Mouse (Mus musculus) MEL (cell line): ENCODE results near the gene Rpl18a.

Experiments
- CTCF ChIP-seq, 3 experiments: IDR thresholded peaks in 2 of 3; conservative IDR thresholded peaks in 1 of 3; 2 replicates each; pipeline ENCODE4 v1.5.1; 2011 to 2012; ENCODE audit warnings: low read length in 3 of 3, low read depth in 2 of 3, mild to moderate bottlenecking in 2 of 3, improper control_type of control experiment in 1 of 3, inconsistent platforms in 1 of 3, mixed read lengths in 1 of 3, moderate library complexity in 1 of 3; ENCODE audit not compliant: control insufficient read depth in 1 of 3, insufficient read depth in 1 of 3, poor library complexity in 1 of 3, severe bottlenecking in 1 of 3
- ELF1 ChIP-seq: IDR thresholded peaks from 2 replicates; pipeline ENCODE4 v1.6.1; 2014; ENCODE audit warnings: low read depth, mild to moderate bottlenecking, inconsistent platforms, low read length, improper control_type of control experiment, moderate library complexity
- EP300 ChIP-seq, 2 experiments: IDR thresholded peaks; 2 replicates each; pipeline ENCODE4 v1.6.1; 2011; ENCODE audit warnings: improper control_type of control experiment in 2 of 2, low read length in 2 of 2, low read depth in 1 of 2, mild to moderate bottlenecking in 1 of 2
- ETS1 ChIP-seq: IDR thresholded peaks from 2 replicates; pipeline ENCODE4 v1.6.1; 2012; ENCODE audit warnings: low read depth, mild to moderate bottlenecking, inconsistent platforms, low read length, improper control_type of control experiment, moderate library complexity
- KAT2A ChIP-seq: conservative IDR thresholded peaks from 2 replicates; pipeline ENCODE4 v1.6.1; 2012; ENCODE audit warnings: low read depth, low read length, improper control_type of control experiment, inconsistent platforms
- MEF2A ChIP-seq: IDR thresholded peaks from 2 replicates; pipeline ENCODE4 v1.6.1; 2014; ENCODE audit warnings: low read depth, mild to moderate bottlenecking, inconsistent platforms, low read length, improper control_type of control experiment; ENCODE audit not compliant: poor library complexity, insufficient replicate concordance, severe bottlenecking; ENCODE audit errors: extremely low read depth
- POLR2A ChIP-seq, 2 experiments: IDR thresholded peaks; 2 replicates each; pipeline ENCODE4 v1.6.1; 2011 to 2012; ENCODE audit warnings: low read length in 2 of 2, mild to moderate bottlenecking in 2 of 2, control low read depth in 1 of 2, improper control_type of control experiment in 1 of 2, low read depth in 1 of 2, moderate library complexity in 1 of 2; ENCODE audit not compliant: control insufficient read depth in 1 of 2, insufficient read depth in 1 of 2, poor library complexity in 1 of 2
- TBP ChIP-seq: IDR thresholded peaks from 2 replicates; pipeline ENCODE4 v1.8.0; 2011; ENCODE audit warnings: low read depth, low read length, improper control_type of control experiment

DNA sequence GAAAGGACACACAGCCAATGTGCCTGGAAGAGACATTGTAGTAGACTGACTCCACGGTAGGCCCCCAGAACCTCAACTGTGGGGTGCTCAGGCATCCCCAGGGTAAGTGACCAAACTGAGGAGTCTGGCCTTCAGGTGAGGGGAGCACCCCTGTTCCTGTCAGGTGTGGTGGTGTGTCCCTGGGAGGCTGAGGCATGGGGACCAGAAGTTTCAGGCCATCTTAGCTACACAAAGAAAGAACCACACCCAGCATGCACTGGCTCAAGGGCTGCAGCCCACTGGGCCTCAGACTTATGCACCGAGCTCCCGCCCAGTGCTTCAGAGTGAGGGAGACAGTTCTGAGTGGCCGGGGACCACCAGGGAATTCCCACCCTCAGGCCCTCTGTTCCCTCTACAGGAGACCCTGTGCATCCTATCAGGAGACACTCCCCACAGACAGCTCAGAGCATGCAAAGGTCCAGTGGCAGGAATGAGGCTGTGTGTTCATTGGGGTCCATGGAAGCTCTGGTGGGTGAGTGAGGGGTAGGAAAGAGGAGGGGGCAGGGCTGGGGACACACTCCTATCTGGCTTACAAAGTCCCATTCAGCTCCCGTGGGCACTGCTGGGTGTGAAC is 25.9 kb downstream of the Rpl18a start:
- TF ChIP-seq POLR2A (IDR thresholded peaks at IDR 0.05; ENCODE audit: control insufficient read depth in 1 of 2, insufficient read depth in 1 of 2, low read depth in 1 of 2, low read length in 2 of 2, poor library complexity in 1 of 2) (no peak), ETS1 (no peak), ELF1 (no peak), EP300 (IDR thresholded peaks at IDR 0.05; ENCODE audit: low read depth in 1 of 2, low read length in 2 of 2) (no peak), MEF2A (no peak), KAT2A (no peak), TBP (no peak), CTCF (IDR thresholded peaks at IDR 0.05 in 2 of 3, conservative IDR thresholded peaks at IDR 0.05 in 1 of 3; ENCODE audit: control insufficient read depth in 1 of 3, insufficient read depth in 1 of 3, low read depth in 2 of 3, low read length in 3 of 3, poor library complexity in 1 of 3, severe bottlenecking in 1 of 3) (no peak)
